Mouse (Mus musculus): ENCODE results near the gene Wiz. TPM values are rescaled to one million over a fixed set of nuclear protein-coding genes. Genes with fewer than 3 reads are reported as not detected.

The Wiz gene
- total and polyA plus RNA-seq, 3 experiments = 2.3 to 88.7 (median 66.2) TPM

GRCm38 (mm10) chr17:32403417-32403816 lies 14.2 kb upstream of the Wiz start, which contains the start of gene Rasal3:
Gene Rasal3 (minus strand): TSS chr17:32403583.
- DNase-seq (ENCODE audit: low spot score) (no peak), ATAC-seq (ENCODE audit: extremely low read depth, insufficient number of reproducible peaks, low FRiP score, poor library complexity, severe bottlenecking) (no peak)
- H3K27me3 ChIP-seq (ENCODE audit: insufficient read depth, low read length) = peaks cover 16% of the 10 kb centered on the region
- H3K4me1 ChIP-seq (ENCODE audit: insufficient read depth, low read depth, low read length) = no peaks in the 10 kb centered on the region
- no peaks in the 10 kb centered on the region for H3K9me3 ChIP-seq (replicated peaks)
- no peak for TF ChIP-seq GATA2 (IDR thresholded peaks at IDR 0.05; ENCODE audit: borderline replicate concordance, low read depth, low read length)
- no peak for TF ChIP-seq TAL1 (conservative IDR thresholded peaks at IDR 0.05; ENCODE audit: low read depth, low read length)
- TF ChIP-seq CTCF (IDR thresholded peaks at IDR 0.05; ENCODE audit: low read depth, low read length) = no peak
- TF ChIP-seq GATA1 (IDR thresholded peaks at IDR 0.05; ENCODE audit: borderline replicate concordance, low read length) = no peak
- no peak for TF ChIP-seq POLR2AphosphoS5 (IDR thresholded peaks at IDR 0.05; ENCODE audit: insufficient replicate concordance, low read depth, low read length)
- H3K36me3 ChIP-seq (replicated peaks) = no peaks in the 10 kb centered on the region
- H3K4me3 ChIP-seq (ENCODE audit: low read depth, low read length) = no peak within 1 kb of the TSS

- no peak for TF ChIP-seq GATA2 (IDR thresholded peaks at IDR 0.05; ENCODE audit: borderline replicate concordance, low read depth, low read length)
- no peak for TF ChIP-seq TAL1 (conservative IDR thresholded peaks at IDR 0.05; ENCODE audit: low read depth, low read length)
- TF ChIP-seq POLR2AphosphoS5 (IDR thresholded peaks at IDR 0.05; ENCODE audit: insufficient replicate concordance, low read depth, low read length) = no peak
- no peak for TF ChIP-seq GATA1 (IDR thresholded peaks at IDR 0.05; ENCODE audit: borderline replicate concordance, low read length)
- no peak for TF ChIP-seq CTCF (IDR thresholded peaks at IDR 0.05; ENCODE audit: low read depth, low read length)
- Histone ChIP-seq H3K4me3 (ENCODE audit: low read depth, low read length) (no peak overlapping the region), H3K27me3 (ENCODE audit: insufficient read depth, low read length) (peaks cover 16% of the 10 kb centered on the region), H3K9me3 (replicated peaks) (no peaks in the 10 kb centered on the region), H3K4me1 (ENCODE audit: insufficient read depth, low read depth, low read length) (no peaks in the 10 kb centered on the region), H3K36me3 (replicated peaks) (no peaks in the 10 kb centered on the region)
- no peak for DNase-seq (ENCODE audit: low spot score)
- peak; percentile 63 for ATAC-seq (ENCODE audit: extremely low read depth, insufficient number of reproducible peaks, low FRiP score, poor library complexity, severe bottlenecking)
Measured at GRCm38 (mm10) chr17:32402779-32403157, 13.5 kb upstream of the Wiz start.

GRCm38 (mm10) chr17:32402011-32402778 lies 13.0 kb upstream of the Wiz start:
- Histone ChIP-seq H3K27me3 (ENCODE audit: insufficient read depth, low read length) (peaks cover 19% of the 10 kb centered on the region), H3K4me1 (ENCODE audit: insufficient read depth, low read depth, low read length) (no peaks in the 10 kb centered on the region), H3K36me3 (replicated peaks) (no peaks in the 10 kb centered on the region), H3K9me3 (replicated peaks) (no peaks in the 10 kb centered on the region), H3K4me3 (ENCODE audit: low read depth, low read length) (no peak overlapping the region)
- ATAC-seq (ENCODE audit: extremely low read depth, insufficient number of reproducible peaks, low FRiP score, poor library complexity, severe bottlenecking) (no peak), DNase-seq (ENCODE audit: low spot score) (no peak)
- no peak for TF ChIP-seq POLR2AphosphoS5 (IDR thresholded peaks at IDR 0.05; ENCODE audit: insufficient replicate concordance, low read depth, low read length)
- no peak for TF ChIP-seq GATA2 (IDR thresholded peaks at IDR 0.05; ENCODE audit: borderline replicate concordance, low read depth, low read length)
- no peak for TF ChIP-seq CTCF (IDR thresholded peaks at IDR 0.05; ENCODE audit: low read depth, low read length)
- TF ChIP-seq GATA1 (IDR thresholded peaks at IDR 0.05; ENCODE audit: borderline replicate concordance, low read length) = no peak
- no peak for TF ChIP-seq TAL1 (conservative IDR thresholded peaks at IDR 0.05; ENCODE audit: low read depth, low read length)

GRCm38 (mm10) chr17:32396266-32396665 lies 7.0 kb upstream of the Wiz start:
- H3K4me3 ChIP-seq (ENCODE audit: low read depth, low read length) = no peak overlapping the region
- H3K27me3 ChIP-seq (ENCODE audit: insufficient read depth, low read length) = peaks cover 17% of the 10 kb centered on the region
- ATAC-seq (ENCODE audit: extremely low read depth, insufficient number of reproducible peaks, low FRiP score, poor library complexity, severe bottlenecking) (no peak), DNase-seq (ENCODE audit: low spot score) (no peak)
- no peaks in the 10 kb centered on the region for H3K4me1 ChIP-seq (ENCODE audit: insufficient read depth, low read depth, low read length)
- TF ChIP-seq TAL1 (conservative IDR thresholded peaks at IDR 0.05; ENCODE audit: low read depth, low read length) (no peak), POLR2AphosphoS5 (IDR thresholded peaks at IDR 0.05; ENCODE audit: insufficient replicate concordance, low read depth, low read length) (no peak)
- H3K36me3 ChIP-seq (replicated peaks) = no peaks in the 10 kb centered on the region
- H3K9me3 ChIP-seq (replicated peaks) = no peaks in the 10 kb centered on the region

- Histone ChIP-seq H3K27me3 (ENCODE audit: insufficient read depth, low read length) (peaks cover 12% of the 10 kb centered on the region; the same call in 1 of the 2 replicates), H3K4me3 (ENCODE audit: low read depth, low read length) (no peak overlapping the region), H3K9me3 (replicated peaks) (no peaks in the 10 kb centered on the region), H3K36me3 (replicated peaks) (no peaks in the 10 kb centered on the region), H3K4me1 (ENCODE audit: insufficient read depth, low read depth, low read length) (no peaks in the 10 kb centered on the region)
- ATAC-seq (ENCODE audit: extremely low read depth, insufficient number of reproducible peaks, low FRiP score, poor library complexity, severe bottlenecking) (no peak), DNase-seq (ENCODE audit: low spot score) (no peak)
- TF ChIP-seq CTCF (IDR thresholded peaks at IDR 0.05; ENCODE audit: low read depth, low read length) = no peak
Measured at GRCm38 (mm10) chr17:32393944-32394343, 4.7 kb upstream of the Wiz start.

GRCm38 (mm10) chr17:32388370-32389100 lies 704 bp downstream of the Wiz start:
- H3K36me3 ChIP-seq (replicated peaks) = no peaks in the 10 kb centered on the region
- peak; percentile 58 for DNase-seq (ENCODE audit: low spot score)
- no peaks in the 10 kb centered on the region for H3K9me3 ChIP-seq (replicated peaks)
- H3K4me1 ChIP-seq (ENCODE audit: insufficient read depth, low read depth, low read length) = peaks cover 22% of the 10 kb centered on the region
- no peak for ATAC-seq (ENCODE audit: extremely low read depth, insufficient number of reproducible peaks, low FRiP score, poor library complexity, severe bottlenecking)
- no peak for TF ChIP-seq POLR2AphosphoS5 (IDR thresholded peaks at IDR 0.05; ENCODE audit: insufficient replicate concordance, low read depth, low read length)
- no peak for TF ChIP-seq CTCF (IDR thresholded peaks at IDR 0.05; ENCODE audit: low read depth, low read length)
- TF ChIP-seq GATA1 (IDR thresholded peaks at IDR 0.05; ENCODE audit: borderline replicate concordance, low read length) = no peak
- no peak for TF ChIP-seq TAL1 (conservative IDR thresholded peaks at IDR 0.05; ENCODE audit: low read depth, low read length)
- TF ChIP-seq GATA2 (IDR thresholded peaks at IDR 0.05; ENCODE audit: borderline replicate concordance, low read depth, low read length) = no peak
- peak overlapping the region; percentile 84 for H3K4me3 ChIP-seq (ENCODE audit: low read depth, low read length)
- peaks cover 3% of the 10 kb centered on the region; the same call in 1 of the 2 replicates for H3K27me3 ChIP-seq (ENCODE audit: insufficient read depth, low read length)

Measured in G1E (cell line).